Mouse (Mus musculus) embryonic fibroblast, embryonic 13.5 days (primary cell): ENCODE results near the gene Evx2. TPM values are rescaled to one million over a fixed set of nuclear protein-coding genes. Genes with fewer than 3 reads are reported as not detected.

ENCODE experiments used
- H3K27ac ChIP-seq: 2 replicates; pipeline ENCODE4 v1.5.1; 2012; ENCODE audit warnings: low read length, control low read depth, inconsistent platforms; ENCODE audit not compliant: insufficient read depth
- H3K4me1 ChIP-seq: 2 replicates; pipeline ENCODE4 v1.6.1; 2011; ENCODE audit warnings: low read length; ENCODE audit not compliant: control insufficient read depth, insufficient read depth
- H3K4me3 ChIP-seq: 2 replicates; pipeline ENCODE4 v1.5.1; 2011; ENCODE audit warnings: mild to moderate bottlenecking, control low read depth, low read length; ENCODE audit not compliant: insufficient read depth
- CTCF ChIP-seq: IDR thresholded peaks from 2 replicates; pipeline ENCODE4 v1.5.1; 2011; ENCODE audit warnings: mild to moderate bottlenecking, control low read depth, low read length, moderate library complexity, borderline replicate concordance; ENCODE audit not compliant: insufficient read depth
- POLR2A ChIP-seq: IDR thresholded peaks from 2 replicates; pipeline ENCODE4 v1.6.1; 2011; ENCODE audit warnings: low read depth, mild to moderate bottlenecking, control low read depth, low read length, moderate library complexity
- polyA plus RNA-seq: library from polyadenylated mRNA; stranded (reverse); fragments of >200 nt; gene quantifications from 2 replicates; pipeline ENCODE4 v1.2.4, GENCODE M21; 2011; ENCODE audit warnings: low read depth; ENCODE audit not compliant: missing spikeins, insufficient read length

The Evx2 gene
- polyA plus RNA-seq, 1 experiment, result 0.74 TPM

GRCm38 (mm10) chr2:74695383-74695782, 36.0 kb upstream of the Evx2 start:
- Histone ChIP-seq H3K27ac (no peak overlapping the region), H3K4me3 (no peak overlapping the region), H3K4me1 (no peaks in the 10 kb centered on the region)
- no peak for TF ChIP-seq CTCF

- TF ChIP-seq CTCF (no peak), POLR2A (no peak)
- Histone ChIP-seq H3K4me3 (peak overlapping the region; percentile 10; the same call in 1 of the 2 replicates), H3K4me1 (no peaks in the 10 kb centered on the region), H3K27ac (no peak overlapping the region)
Measured at GRCm38 (mm10) chr2:74694066-74694465, 34.7 kb upstream of the Evx2 start.

GRCm38 (mm10) chr2:74693432-74693827, 34.1 kb upstream of the Evx2 start:
- TF ChIP-seq CTCF, result no peak
- TF ChIP-seq POLR2A, result no peak
- H3K27ac ChIP-seq, result no peak overlapping the region
- no peaks in the 10 kb centered on the region for H3K4me1 ChIP-seq
- peak overlapping the region; percentile 12 for H3K4me3 ChIP-seq

- H3K4me3 ChIP-seq, result peak overlapping the region; percentile 12
- TF ChIP-seq CTCF (no peak), POLR2A (no peak)
- H3K4me1 ChIP-seq, result no peaks in the 10 kb centered on the region
- H3K27ac ChIP-seq, result no peak overlapping the region
Measured at GRCm38 (mm10) chr2:74692808-74693431, 33.6 kb upstream of the Evx2 start.

- Histone ChIP-seq H3K27ac (no peak overlapping the region), H3K4me3 (peak overlapping the region; percentile 12), H3K4me1 (no peaks in the 10 kb centered on the region)
- TF ChIP-seq CTCF (no peak), POLR2A (0 out of 2 replicates have a peak, but pooled peaks have one; percentile 1)
Measured at GRCm38 (mm10) chr2:74691995-74692807, 32.8 kb upstream of the Evx2 start.

GRCm38 (mm10) chr2:74691022-74691951, 31.9 kb upstream of the Evx2 start, which contains the start of gene Hoxd10:
Hoxd10 (plus strand) TSS chr2:74691924.
- Histone ChIP-seq H3K4me1 (no peaks in the 10 kb centered on the region), H3K27ac (no peak within 1 kb of the TSS)

GRCm38 (mm10) chr2:74690338-74690716, 31.0 kb upstream of the Evx2 start:
- no peaks in the 10 kb centered on the region for H3K4me1 ChIP-seq
- 0 out of 2 replicates have a peak overlapping the region, but pooled peaks have one; percentile 42 for H3K27ac ChIP-seq
- H3K4me3 ChIP-seq, result no peak overlapping the region; the same call in 1 of the 2 replicates
- TF ChIP-seq POLR2A (no peak), CTCF (no peak)

More at GRCm38 (mm10) chr2:74691022-74691951, 31.9 kb upstream of the Evx2 start, which contains the start of gene Hoxd10:
- peak within 1 kb of the TSS; percentile 33 for H3K4me3 ChIP-seq
- TF ChIP-seq CTCF (peak; percentile 43; the same call in 1 of the 2 replicates), POLR2A (peak; percentile 19; the same call in 1 of the 2 replicates)

- no peaks in the 10 kb centered on the region for H3K4me1 ChIP-seq
- TF ChIP-seq POLR2A (no peak), CTCF (no peak)
- peak overlapping the region; percentile 42; the same call in 1 of the 2 replicates for H3K27ac ChIP-seq
- peak overlapping the region; percentile 5 for H3K4me3 ChIP-seq
Measured at GRCm38 (mm10) chr2:74689574-74690337, 30.4 kb upstream of the Evx2 start.

- no peak overlapping the region for H3K4me3 ChIP-seq
- TF ChIP-seq POLR2A (no peak), CTCF (no peak)
- no peaks in the 10 kb centered on the region for H3K4me1 ChIP-seq
- H3K27ac ChIP-seq, result no peak overlapping the region
Measured at GRCm38 (mm10) chr2:74688795-74689573, 29.6 kb upstream of the Evx2 start.
